Mouse (Mus musculus) cerebellum, postnatal 10 days (tissue): ENCODE data around the gene Bgn.

Experiments
- DNase-seq, 2 experiments: peaks; one replicate each; pipeline ENCODE4 v3.0.0; 2021; ENCODE audit warnings: mixed read lengths in 2 of 2

The Bgn gene

DNA sequence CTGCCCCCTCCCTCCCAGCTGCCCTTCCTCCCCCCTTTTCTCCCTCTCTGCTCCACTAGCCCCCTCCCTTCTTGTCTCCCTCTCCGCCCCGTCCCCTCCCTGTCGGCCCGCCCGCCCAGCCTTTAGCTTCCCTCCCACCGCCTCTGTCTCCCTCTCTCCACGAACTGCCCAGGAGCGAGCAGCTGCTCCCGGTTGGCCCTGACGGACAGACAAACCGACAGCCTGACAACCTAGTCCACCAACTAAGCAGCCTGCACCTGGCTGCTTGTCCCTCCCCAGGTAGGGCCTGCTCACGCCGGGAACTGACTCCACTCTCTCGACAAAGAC is at the start of gene Bgn:
Gene Bgn, plus strand, starts transcription at position 119 of the 327 bp plus-strand sequence.
- no peak for DNase-seq

DNA sequence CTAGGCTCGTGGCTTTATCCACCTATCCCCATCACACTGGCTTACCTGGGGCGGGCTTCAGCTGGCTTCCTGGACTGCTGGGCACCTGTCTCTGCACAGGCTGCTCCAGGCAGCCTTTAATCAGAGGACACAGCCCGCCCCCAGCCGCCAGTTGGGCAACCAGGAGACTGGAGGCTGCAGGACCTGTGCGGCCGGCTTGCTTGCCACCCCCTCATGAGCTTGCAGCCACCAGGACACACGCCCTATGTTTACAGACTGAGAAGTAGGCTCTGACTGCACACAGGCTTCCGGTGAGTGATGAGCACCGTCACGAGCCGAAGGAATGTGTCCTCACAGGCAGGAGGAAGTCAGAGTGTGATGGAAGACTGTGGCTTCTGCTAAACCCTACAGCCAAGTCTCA is 48.1 kb upstream of the Bgn start, which contains the start of gene Trex2:
Gene Trex2, minus strand, starts transcription at position 93 of the 400 bp plus-strand sequence.
- no peak for DNase-seq

DNA sequence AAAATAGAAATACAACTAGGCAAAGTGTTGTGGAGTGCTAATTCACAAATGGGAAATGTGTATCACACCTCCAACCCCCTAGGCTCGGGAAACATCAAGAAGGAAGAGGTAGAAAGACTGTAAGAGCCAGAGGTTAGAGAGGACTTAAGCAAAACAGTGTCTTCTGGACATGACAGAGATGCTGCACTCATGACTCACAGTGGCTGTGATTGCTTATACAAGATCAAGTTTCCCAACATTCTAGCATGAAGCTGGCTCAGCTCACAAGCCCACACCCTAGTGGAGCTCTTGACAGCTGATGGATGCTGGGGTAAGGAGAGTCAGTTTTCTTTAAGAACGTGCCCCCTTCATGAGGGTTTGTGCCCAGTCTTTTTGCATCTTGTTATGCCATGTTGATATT is 42.0 kb upstream of the Bgn start:
- DNase-seq, result no peak

DNA sequence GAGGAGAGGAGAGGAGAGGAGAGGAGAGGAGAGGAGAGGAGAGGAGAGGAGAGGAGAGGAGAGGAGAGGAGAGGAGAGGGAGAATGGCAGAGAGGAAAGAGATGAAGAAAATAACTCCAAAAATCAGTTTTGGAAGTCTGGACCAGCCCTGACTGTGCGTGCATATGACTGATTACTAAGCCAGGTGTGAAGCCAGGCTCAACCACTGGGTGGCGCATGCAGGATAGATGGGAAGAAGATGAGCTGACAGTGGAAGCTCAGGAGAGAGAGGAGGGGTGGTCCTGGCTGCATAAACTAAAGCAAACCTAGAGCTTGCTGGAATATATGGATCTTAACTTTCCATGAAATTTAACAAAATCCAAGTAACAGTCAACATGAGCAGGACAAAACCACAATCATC is 31.5 kb upstream of the Bgn start:
- peak; percentile 90 to 91 for DNase-seq

DNA sequence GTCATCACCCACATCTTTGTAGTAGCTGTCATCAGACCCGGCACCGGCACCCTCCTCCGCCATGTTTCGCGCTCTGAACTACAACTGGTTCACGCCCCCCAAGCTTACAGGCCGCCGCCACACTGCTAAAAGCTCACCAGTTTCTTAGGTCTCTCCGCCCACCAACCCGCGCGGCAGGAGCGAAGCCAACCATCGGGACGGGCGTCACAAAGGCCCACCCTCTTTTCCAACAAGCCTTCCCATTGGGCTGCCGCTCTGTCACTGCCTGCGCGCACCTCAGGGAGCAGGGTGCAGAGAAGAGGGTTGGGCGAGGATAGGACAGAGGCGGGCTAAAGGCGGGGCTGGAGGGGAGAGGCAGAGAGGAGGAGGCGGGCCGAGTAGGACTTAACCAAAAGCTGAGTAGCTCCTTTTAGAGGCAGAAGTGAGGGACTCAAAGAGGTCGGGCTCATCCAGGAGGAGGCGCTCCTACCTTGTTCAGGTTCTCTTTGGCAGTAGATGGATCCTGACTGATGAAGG is 24.5 kb upstream of the Bgn start, which contains the start of gene Haus7:
Gene Haus7, minus strand, starts transcription at position 168 of the 516 bp plus-strand sequence.
- peak; percentile 93 to 95 for DNase-seq

DNA sequence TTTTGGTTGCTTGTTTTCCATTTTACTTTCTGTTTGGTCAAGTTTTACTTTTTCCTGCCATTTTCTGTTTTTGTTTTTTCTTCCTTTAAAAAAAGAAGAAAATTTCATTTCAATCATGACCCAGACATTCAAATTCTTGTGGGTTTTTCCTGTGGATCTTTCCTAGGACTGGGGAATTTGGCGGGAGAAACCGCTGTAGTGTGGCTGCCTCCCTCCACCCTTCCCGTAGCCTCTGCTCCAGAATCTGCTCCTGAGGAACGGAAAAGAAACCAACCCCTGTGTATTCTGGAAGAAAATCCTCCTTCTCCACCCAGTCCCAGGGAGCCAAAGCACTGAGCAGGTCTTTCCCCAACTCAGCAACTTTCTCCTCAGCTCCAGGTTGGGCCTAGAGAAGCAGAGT is 22.6 kb upstream of the Bgn start:
- DNase-seq, result no peak

DNA sequence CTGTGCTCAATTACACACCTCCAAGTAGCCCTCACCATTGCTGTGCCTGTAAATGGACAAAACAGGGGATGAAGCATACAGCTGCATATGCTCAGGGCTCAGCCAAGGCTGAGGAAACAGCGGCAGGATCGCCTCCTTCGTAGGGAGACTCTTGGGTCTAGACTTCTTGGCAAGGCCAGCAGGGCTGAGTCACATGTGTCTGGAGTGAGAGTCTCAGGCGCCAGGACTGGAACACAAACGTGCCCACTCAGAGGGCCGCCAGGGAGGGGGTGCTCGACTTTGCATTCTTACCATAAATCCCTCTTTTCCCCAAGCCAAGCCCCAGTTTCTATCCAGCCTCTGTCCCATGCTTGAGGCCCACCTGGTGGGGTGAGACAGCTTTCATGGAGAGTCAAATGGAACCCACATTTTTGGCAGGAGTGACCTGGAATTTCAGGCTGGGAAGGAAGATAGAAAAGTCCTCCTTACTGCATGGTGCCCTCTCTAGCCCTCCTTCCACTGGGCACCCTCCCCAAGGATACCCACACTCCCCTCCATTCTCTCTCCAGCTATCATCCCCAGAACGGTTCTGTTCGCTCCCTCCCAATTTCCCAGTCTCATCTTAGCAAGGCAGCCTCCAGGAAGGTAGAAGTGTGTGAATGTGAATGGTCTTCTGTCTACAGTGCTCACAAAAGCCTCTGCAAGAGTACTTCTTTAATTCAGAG is 17.8 kb upstream of the Bgn start:
- peak; percentile 21 to 47 for DNase-seq

DNA sequence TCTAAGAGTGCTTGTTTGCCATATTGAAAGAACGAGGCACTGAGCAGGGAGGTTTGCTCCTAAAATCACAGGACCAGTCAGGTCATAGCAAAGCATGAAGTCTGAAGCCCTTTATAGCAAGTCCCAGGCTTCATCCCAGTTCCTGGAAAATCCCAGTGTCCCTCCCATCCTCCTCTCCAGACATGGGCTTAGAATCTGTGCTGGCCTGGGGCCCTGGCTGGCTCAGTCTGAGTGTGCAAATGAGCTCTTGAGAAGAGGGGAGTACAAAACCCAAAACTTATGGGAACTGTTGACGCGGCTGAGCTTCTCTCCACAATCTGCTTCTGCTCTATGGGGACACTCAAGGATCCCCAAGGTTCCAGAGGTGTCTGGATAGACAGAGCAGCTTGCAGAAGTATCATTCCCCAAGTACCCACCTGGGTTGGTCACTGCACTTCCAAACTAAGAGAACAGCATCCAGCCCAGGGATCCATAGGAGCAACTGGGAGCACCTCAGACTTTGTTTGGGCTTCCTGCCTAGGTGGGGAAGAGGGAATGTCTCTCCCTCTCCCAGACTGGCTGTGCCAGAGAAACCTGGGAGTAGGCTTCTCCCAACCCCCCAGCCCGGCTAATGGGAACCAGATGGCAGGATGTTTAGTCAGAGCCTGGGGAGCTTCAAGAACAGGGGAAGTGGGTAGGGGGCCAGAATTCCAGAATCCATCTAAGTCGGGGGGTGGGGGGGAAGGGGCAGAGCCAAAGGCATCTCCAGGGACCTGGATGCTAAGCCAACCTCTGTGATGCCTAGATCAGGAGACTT is 15.8 kb upstream of the Bgn start:
- DNase-seq, result peak in 1 of 2 experiments; percentile 47

DNA sequence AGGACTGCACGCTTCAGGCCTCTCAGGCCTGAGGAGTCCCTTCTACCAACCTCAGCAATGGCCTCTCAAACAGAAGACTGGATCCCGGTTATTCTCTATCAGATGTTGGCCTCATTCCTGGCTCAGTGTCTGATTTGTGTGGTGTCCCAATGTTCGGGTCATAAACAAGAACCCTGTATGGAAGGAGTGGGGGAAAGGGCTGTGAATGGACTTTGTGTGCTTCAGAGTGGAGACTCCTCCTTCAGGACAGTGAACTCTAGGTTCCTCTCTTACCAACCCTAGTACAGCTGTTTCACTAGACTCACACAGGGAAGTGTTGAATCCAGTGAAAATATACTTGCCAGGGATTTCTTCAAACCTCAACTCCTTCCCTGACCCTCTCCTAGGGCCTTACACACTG is 15.1 kb upstream of the Bgn start:
- no peak for DNase-seq

DNA sequence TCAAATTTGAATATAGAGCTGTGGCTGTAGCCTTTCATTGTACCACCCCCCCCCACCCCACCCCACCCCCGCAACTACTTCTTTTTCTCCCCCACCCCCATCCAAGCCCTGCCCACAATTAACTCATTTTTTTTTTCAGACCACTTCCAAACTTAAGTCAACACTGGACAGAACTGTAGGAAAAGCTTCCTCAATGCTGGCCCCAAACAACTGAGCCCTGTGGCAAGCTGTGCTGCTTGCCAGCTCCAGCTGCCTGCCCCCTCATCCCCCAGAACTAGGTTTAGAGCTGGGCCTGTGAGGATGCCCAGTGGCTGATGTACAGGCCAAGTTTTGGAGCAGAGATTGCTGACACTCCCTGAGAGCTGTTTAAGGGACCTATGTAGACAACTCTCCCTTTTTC is 14.7 kb upstream of the Bgn start:
- peak in 1 of 2 experiments; percentile 27 for DNase-seq

DNA sequence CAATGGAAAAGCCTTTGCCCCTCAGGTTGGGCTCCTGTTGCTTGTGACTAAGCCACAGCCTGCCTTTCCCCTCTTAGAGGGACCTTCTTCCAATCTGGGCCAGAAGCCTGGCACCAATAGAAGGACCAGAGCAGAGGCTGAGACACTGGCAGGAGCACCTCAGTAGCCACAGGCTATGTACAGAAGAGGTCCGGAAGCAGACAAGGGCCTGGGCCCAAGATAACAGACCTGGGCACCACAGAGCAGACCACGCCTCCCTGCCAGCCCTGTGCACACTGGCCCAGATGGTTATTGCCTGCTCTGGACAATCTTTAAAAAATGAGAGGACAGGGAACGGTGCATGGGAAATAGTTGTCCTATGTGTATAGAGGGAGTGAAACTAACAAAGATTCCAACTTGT is 11.6 kb upstream of the Bgn start:
- DNase-seq, result no peak

DNA sequence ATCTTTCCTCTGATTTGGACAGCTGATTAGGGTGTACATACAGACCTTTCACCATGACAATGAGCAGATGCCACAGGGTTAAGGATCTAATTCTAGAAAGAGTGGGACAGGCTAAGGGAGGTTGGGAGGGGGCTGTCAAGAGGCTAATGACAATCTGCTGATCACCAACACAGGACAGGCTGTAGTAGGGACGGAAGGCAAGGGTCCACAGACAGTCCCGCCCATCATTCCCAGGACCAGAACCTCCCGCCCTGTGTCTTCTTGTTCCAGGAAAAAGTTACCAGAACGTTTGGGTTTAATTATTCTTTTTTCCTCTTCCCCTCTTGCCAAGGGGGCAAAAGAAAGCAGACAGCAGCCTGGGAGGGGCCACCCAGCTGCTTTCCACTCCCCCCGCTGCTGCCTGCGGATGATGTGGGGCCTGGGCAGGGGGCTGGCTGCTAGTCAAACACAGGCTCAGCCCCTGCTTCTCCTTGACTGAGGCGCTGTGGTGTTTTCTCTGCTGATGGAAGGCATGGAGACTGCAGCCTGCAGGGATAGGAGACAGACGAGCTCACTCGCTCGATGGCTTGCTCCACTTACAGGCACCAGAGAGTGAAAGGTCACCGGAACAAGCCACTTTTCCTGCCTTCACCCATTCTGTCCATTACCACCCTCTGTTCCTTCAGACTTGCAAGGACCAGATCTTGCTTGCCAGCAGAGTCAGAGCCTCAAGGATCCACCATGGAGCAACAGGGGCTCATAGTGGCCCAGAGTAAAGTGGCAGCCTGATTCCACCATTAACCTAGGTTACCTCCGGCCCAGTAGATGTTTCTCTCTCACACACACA is 8.8 kb upstream of the Bgn start:
- DNase-seq, result no peak

DNA sequence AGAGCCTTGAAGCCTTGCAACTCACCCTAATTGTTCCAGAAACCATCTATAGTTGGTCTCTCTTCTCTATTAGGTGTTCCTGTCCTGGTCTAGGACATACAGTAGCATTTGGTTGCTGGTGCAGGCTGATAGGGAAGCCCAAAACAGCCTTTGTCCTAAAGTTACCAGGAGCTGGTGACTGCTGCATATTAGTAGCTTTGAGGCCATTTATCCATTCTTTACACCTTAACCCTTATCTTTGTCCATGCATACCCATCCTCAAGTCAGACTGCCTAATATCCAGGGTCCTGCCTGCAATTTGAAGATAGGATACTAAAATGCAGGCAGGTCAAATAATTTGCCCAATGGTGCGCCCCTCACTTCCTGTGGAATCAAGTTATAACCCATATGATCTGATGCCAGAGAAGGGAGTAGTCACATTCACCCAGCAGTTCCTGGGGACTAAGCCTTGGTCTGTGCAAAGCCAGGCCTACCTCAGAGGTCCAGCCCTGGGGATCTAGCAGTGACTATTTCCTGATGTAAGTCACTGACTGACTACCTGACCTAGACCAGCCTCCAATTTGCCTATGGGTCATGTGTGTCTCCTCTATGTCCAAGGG is 7.6 kb upstream of the Bgn start:
- no peak for DNase-seq

DNA sequence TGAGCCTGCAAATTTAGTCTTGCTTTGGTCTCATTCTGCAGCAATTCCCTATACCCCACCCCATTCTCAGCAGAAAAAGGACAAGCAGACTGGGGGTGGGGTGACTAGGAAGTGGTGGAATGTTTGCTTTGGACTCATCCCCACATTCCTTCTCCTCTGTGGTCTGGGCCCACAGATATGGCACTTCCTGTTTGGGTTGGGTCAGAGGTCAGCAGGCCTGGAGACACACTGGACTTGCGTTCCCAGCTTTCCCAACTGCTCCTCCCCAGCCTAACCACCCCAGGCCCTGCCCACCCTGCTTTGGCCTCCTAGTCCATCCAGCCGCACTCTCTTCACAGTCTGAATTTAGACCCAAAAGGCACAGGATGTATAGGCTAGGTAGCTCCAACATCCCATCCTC is 6.8 kb upstream of the Bgn start:
- DNase-seq, result no peak

DNA sequence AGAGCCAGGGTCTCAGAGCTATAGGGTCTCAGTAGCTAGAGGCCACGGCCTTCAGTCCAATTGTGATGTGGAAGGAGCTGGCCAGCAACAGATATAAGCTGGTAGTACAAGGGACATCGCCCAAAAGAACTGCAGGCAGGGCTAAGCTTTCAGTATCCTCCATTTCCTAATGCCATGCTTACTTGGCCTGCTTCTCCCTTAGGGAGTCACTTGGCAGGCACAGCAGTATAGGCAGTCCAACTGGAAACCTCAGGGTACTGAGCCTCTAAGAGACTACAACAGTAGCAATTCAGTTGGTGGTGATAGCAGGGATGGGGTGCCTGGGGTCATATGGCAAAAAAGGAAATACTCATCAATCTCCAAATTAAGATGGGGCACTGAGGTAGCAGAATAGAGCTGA is 5.9 kb upstream of the Bgn start:
- no peak for DNase-seq

DNA sequence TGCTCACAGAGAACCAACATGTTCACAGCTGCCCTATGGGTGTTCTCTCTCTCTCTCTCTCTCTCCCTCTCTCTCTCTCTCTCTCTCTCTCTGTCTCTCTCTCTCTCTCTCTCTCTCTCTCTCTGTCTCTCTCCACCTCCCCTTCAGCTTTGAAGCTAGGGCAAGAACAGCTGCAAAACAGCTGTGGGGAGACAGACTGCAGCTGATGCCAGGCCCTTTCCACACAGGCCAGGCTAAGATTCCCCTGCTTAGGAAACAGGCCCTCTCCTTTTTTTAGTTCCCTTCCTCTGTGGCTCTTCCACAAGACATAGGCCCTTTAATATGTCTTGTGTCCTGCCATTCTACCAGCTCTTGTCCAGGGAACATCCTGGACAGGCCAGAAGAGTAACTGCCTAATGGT is 3.7 kb upstream of the Bgn start:
- DNase-seq, result no peak

DNA sequence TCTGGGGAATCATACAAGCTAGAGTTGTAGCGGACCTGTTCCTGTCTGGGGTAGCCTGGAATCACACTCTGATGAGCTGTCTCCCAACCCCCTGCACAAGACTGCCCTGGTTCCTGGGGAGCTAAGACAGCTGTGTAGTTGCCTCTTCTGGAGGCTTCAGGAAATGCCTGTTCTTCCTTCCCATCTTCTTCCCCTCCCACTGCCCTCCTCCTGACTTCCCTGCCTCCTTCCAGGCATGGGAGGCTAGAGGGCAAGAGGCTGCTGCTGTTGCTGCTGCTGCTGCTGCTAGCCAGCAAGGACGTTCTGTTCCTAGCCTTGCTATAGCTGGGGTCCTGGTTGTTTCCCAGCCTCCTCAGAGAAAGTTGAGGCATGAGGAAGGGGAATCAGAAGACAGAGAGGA is 3.1 kb upstream of the Bgn start:
- no peak for DNase-seq

DNA sequence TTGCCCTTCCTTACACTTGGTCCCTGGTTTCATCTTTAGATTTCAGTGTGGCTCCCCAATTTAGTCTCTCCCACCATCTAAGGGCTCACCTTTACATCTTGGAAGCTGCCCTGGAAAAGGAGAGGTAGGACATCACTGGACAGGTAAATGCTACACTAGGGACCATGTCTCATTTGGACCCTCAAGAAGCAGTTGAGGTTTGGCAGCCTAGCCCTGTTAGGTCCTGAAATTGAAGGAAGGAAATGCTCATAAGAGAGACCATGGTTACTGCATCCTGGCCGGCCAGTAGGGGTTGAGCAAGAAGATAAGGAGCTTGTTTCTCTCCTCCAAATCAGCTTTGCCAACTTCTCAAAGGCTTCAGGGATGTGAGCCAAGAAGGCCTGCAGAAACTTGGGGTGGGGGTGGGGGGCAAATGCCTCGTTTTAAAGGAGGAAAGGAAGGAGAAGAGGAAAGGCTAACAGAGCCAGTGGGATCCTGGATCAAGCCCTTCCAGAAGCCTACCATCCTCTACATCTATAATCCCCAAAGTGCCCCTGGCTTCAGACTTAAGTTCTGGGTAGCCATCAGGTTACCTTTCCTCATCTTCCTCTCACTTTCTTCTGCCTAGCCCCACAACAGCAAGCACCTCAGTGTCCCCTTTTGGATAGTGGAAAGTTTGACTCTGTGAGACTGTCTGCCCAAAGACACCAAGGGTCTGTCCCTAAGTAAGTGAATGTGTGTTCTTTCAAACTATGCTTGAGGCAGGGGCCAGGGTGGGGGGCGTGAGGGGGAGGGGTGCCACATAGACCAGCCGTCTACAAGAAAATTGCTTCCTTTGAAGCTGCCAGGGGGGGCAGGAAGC is 539 bp upstream of the Bgn start:
- no peak for DNase-seq

DNA sequence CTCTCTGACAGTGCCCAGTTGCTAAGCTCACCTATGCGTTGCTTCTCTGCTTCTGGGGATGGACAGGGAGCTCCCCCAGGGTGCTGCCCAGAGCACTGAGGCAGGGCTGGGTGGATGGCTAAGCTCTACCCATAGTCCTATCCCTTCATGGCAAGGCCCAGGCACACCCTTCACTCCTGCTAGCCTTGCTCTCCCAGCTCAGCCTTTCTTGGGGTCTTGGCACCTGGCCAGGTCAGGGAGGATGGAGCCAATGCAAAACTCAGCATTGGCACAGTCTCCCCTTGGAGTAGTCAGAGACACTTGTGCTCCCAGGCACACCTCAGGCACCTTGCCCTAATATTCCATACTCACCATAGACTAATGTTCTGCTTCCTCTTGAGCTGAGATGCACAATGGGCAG is 674 bp downstream of the Bgn start:
- peak; percentile 53 to 55 for DNase-seq

DNA sequence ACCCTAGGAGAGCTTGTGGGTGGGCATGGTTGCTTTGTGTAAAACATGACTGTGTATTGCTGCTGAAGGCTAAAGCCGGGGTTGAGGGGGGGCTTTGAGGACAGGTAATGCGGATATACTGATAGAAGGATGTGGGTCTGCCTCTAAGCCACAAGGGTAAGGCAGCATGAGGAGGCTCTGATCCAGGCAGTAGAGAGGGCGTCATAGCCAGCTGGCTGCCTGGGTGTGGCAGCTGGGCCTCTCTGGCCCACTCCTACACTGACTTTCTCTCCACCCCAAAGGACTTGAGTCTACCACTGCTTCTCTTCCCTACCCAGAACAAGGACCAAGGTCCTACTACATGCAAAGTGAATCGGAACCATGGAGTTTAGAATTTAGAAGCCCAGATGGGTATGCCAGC is 1.5 kb downstream of the Bgn start:
- no peak for DNase-seq

DNA sequence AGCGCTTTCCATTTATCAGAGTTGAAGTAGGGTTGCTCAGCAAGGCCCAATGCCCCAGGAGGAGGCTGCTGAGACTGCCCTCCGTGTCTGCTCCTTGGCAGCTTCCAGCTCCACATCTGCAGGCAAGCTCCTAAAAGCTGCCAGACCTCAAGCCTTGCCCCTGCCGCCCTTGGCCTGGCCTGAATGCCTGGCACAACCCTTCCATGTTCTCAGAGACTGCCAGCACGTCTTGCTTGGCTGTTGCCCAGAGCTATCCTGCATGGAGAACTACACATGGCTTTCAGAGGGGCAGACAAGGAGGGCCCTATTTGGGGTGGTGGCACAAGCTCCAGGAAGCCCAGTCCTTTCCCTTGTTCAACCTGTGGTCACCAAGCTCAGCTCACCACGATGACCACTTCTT is 3.5 kb downstream of the Bgn start:
- DNase-seq, result peak; percentile 51 to 72

DNA sequence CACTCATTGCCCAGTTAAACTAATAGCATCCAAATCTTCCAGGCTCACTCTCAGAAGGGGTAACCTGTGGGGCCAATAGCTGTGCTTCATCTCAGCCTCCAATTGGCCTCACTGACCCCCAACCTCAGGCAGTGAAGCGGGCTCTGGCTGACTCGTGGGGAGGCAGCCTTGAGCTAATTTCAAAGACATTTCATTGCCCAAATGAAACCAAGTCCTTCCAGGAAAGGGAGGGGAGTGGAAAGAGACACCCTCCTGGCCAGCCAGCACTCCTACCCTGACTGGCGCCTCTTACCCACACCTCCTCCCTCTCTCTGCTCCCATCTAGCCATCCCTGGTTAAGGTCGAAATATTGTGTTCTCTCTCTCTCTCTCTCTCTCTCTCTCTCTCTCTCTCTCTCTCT is 6.8 kb downstream of the Bgn start:
- DNase-seq, result no peak
